In genomic region chr10:128909567-128910028, GRCm38 (mm10) we compare ENCODE assay signal across 8 mouse cellular contexts. TPM values are rescaled to one million over a fixed set of nuclear protein-coding genes. Genes with fewer than 3 reads are reported as not detected.
DNase-seq lines count a peak whose midpoint lies in the region; ATAC-seq and TF ChIP-seq lines count a peak whose summit lies in the region.

No protein-coding gene starts in this region.

- TF ChIP-seq CTCF in lung, postnatal 0 days (IDR thresholded peaks at IDR 0.05) = no peak

- DNase-seq in Muller cell, postnatal 12 days (ENCODE audit: inconsistent ontology term) = peak; percentile 95
- peak; percentile 58 for DNase-seq in cerebellum, adult 9-10 months
- DNase-seq in frontal cortex, adult 2 months (ENCODE audit: extremely low spot score in 1 of 2, low spot score in 1 of 2) = peak; percentile 58 to 67
- DNase-seq in layer of hippocampus, postnatal 10 days (ENCODE audit: low spot score in 2 of 2) = peak; percentile 68 to 81
- peak; percentile 95 for DNase-seq in lung, postnatal 0 days (ENCODE audit: low spot score)
- peak; percentile 75 for DNase-seq in ovary, postnatal 14 days (ENCODE audit: low spot score)
- DNase-seq in spleen, adult 18-20 months = no peak

- H3K4me1 ChIP-seq in lung, postnatal 0 days (ENCODE audit: insufficient read depth, low read depth, low read length) = peaks cover 6% of the 10 kb centered on the region; the same call in 1 of the 2 replicates

- peak overlapping the region; percentile 76 for H3K4me2 ChIP-seq in lung, postnatal 0 days (replicated peaks; ENCODE audit: low read depth, low read length)

- H3K4me3 ChIP-seq in lung, postnatal 0 days (ENCODE audit: low read depth, low read length) = peak overlapping the region; percentile 86

- H3K27me3 ChIP-seq in lung, postnatal 0 days (replicated peaks; ENCODE audit: insufficient read depth, low read length) = no peaks in the 10 kb centered on the region

- ATAC-seq in hematopoietic stem cell, adult 5-6 weeks (replicated peaks in 1 of 2; ENCODE audit: insufficient read depth in 1 of 2, low FRiP score in 2 of 2, low TSS enrichment in 1 of 2, low read depth in 1 of 2, poor library complexity in 2 of 2, severe bottlenecking in 2 of 2) = peak; percentile 25 to 33; a peak in 3 of 4 replicates
- peak; percentile 94 for ATAC-seq in lung, postnatal 0 days

- H3K36me3 ChIP-seq in lung, postnatal 0 days (ENCODE audit: insufficient read depth, low read length) = peaks cover 3% of the 10 kb centered on the region; the same call in 1 of the 2 replicates

- no peak; the same call in 1 of the 2 replicates for TF ChIP-seq EP300 in lung, postnatal 0 days (IDR thresholded peaks at IDR 0.05)

- peak overlapping the region; percentile 92 for H3K27ac ChIP-seq in lung, postnatal 0 days (ENCODE audit: low read length)

- no peaks in the 10 kb centered on the region for H3K9me3 ChIP-seq in lung, postnatal 0 days (ENCODE audit: low read length)

- peak overlapping the region; percentile 81 for H3K9ac ChIP-seq in lung, postnatal 0 days (replicated peaks; ENCODE audit: low read depth)

- WGBS in lung, postnatal 0 days = 0% methylated on average over 14 of the region's 41 CpGs

RNA-seq across cellular contexts. Expression of gene Cd63, which starts 8.8 kb away (rescaled TPM):
- 82.7 and 95.6 TPM in 2 replicates for polyA plus RNA-seq in frontal cortex, adult 2 months (2012; rRNA removed)
- total RNA-seq in hematopoietic stem cell, adult 5-6 weeks (2017) = 54.5 and 113 TPM in 2 replicates
- 100 to 1,000 TPM in 1 of 2 experiments, 10 to 100 TPM in 1; 81.7 to 110 TPM for total RNA-seq in layer of hippocampus, postnatal 10 days (2021)
- 761 and 764 TPM in 2 replicates for polyA plus RNA-seq in lung, postnatal 0 days (2015; fragmentation: Nextera tagmentation; extraction: Ambion mirVana)

RNA-seq across cellular contexts. Expression of gene Rdh5, which starts 13.1 kb away (rescaled TPM):
- polyA plus RNA-seq in frontal cortex, adult 2 months (2012; rRNA removed) = 12.3 and 15.7 TPM in 2 replicates
- total RNA-seq in hematopoietic stem cell, adult 5-6 weeks (2017) = 1.3 and 5.1 TPM in 2 replicates
- total RNA-seq in layer of hippocampus, postnatal 10 days (2021) = 1 to 10 TPM; 5.6 to 6.7 TPM
- 13.2 and 16.7 TPM in 2 replicates for polyA plus RNA-seq in lung, postnatal 0 days (2015; fragmentation: Nextera tagmentation; extraction: Ambion mirVana)

RNA-seq across cellular contexts. Expression of gene Bloc1s1, which starts 14.2 kb away (rescaled TPM):
- polyA plus RNA-seq in frontal cortex, adult 2 months (2012; rRNA removed) = 233 and 273 TPM in 2 replicates
- total RNA-seq in hematopoietic stem cell, adult 5-6 weeks (2017) = 52.2 and 102 TPM in 2 replicates
- 100 to 1,000 TPM; 109 to 123 TPM for total RNA-seq in layer of hippocampus, postnatal 10 days (2021)
- polyA plus RNA-seq in lung, postnatal 0 days (2015; fragmentation: Nextera tagmentation; extraction: Ambion mirVana) = 228 and 243 TPM in 2 replicates

RNA-seq across cellular contexts. Expression of gene Gdf11, which starts 18.1 kb away (rescaled TPM):
- 17.0 and 17.2 TPM in 2 replicates for polyA plus RNA-seq in frontal cortex, adult 2 months (2012; rRNA removed)
- 1.8 and 2.7 TPM in 2 replicates for total RNA-seq in hematopoietic stem cell, adult 5-6 weeks (2017)
- 10 to 100 TPM; 23.1 to 24.0 TPM for total RNA-seq in layer of hippocampus, postnatal 10 days (2021)
- 1.6 and 2.1 TPM in 2 replicates for polyA plus RNA-seq in lung, postnatal 0 days (2015; fragmentation: Nextera tagmentation; extraction: Ambion mirVana)

RNA-seq across cellular contexts. Expression of gene Itga7, which starts 24.0 kb away (rescaled TPM):
- polyA plus RNA-seq in frontal cortex, adult 2 months (2012; rRNA removed) = 23.4 and 26.8 TPM in 2 replicates
- not detected in 2 replicates for total RNA-seq in hematopoietic stem cell, adult 5-6 weeks (2017)
- total RNA-seq in layer of hippocampus, postnatal 10 days (2021) = 10 to 100 TPM; 22.2 to 27.4 TPM
- 14.6 and 20.7 TPM in 2 replicates for polyA plus RNA-seq in lung, postnatal 0 days (2015; fragmentation: Nextera tagmentation; extraction: Ambion mirVana)

Comparison
In these comparisons a context has a peak if more than half of its experiments do, and no peak if none do; other contexts are left out.
1. DNase-seq: peak in Muller cell, postnatal 12 days (single experiment), cerebellum, adult 9-10 months (single experiment), frontal cortex, adult 2 months (2 of 2), layer of hippocampus, postnatal 10 days (2 of 2), lung, postnatal 0 days (single experiment) and ovary, postnatal 14 days (single experiment); none in spleen, adult 18-20 months (0 of 2).